Mouse (Mus musculus): ENCODE results near the gene Gm3336. TPM values are rescaled to one million over a fixed set of nuclear protein-coding genes. Genes with fewer than 3 reads are reported as not detected.

Gm3336 gene
- total RNA-seq, 1 experiment from 2014 or later: not detected

DNA sequence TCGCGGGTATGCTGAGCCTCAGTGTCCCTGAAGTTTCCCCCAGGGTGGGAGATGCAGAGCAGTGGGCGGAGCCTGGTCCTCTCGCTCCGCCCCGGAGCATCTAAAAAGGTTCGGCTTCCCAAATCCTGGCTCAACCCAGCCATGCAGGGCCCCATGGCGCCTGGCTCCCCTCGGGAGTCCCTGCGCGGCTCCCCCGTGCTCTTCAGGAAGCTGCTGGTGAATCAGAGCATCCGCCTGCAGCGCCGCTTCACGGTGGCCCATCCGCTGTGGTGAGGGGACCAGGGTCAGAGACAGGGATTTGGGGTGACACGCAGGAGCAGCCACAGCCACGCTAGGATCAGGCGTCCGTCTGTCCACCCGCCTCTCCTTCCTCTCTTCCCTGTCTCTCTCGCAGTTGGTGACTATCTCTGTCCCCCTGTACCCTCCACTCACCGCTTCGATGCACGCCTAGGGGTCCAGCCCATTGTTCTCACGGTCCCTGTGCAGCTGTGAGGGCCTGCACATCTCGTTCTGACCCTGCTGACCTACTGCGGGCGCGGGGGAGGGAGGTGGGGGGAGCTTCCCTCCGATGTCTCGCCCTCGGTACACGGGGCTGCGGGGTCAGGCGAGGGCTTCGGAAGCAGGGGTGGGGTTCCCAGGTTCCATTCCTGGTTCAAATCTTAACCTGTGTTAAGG lies 24.8 kb downstream of the Gm3336 start:
- no peak for ATAC-seq (ENCODE audit: extremely low read depth, insufficient number of reproducible peaks, low FRiP score, poor library complexity, severe bottlenecking)

DNA sequence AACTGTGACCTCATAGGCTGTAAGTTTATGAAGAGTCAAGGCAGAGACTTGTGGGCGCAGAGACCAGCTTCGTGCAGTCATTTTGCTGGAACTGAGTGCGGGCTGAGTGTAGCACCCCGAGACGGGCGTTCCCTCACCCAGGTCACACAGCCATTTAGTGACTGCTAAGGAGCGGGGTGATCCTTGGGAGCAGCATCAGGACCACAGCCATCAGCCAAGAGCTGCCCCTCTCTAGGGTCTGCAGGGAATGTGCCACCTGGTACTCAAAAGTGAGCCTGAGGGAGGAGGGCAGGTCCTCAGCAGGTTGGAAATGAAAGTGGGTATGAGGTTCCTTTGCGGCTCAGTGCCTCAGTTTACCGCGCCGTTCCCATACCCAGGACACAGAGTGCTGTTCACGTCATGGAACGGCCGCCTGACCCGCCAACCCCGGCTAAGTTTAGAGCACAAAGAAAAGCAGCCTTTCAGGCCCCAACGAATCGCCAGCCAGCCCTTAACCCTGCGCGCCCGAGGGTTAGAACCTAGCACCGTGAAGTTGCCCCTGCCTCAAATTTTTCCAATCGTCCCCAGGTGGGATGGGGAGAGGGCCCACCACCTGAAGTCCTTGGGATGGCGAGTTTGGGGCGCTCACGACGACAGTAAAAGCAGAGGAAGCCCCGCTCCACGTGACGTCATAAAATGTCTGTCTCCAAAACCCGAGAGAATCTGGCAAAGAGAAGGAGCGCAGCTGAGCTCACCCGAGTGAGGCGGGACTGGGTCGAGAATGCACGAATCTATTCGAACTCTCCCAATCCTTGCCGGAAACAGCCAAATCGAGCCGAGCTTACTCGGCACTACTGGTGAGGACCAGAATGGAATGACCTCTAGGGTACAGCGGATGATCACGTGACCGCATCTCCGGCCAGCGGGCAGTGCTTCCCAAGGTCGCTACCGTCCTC lies 25.6 kb downstream of the Gm3336 start:
- no peak; the same call in 1 of the 2 replicates for ATAC-seq (ENCODE audit: extremely low read depth, insufficient number of reproducible peaks, low FRiP score, poor library complexity, severe bottlenecking)

DNA sequence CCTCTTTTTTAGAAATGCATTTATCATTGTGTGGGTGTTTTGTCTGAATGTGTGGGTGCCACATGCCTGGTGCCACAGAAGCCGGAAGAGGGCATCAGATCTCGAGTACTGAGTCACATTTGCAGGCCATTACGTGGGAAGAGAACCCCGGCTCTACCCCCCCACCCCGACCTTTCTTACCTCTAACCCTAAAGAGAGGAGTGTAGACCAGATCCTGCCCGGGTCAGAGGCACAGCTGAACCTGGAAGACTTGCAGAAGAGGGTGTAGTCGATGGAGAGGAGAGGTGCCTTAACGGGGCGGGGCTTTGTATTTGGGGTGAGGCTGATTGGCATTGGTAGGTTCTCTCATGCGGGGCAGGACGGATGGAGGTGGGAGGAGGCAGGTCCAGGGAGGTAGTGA lies 26.5 kb downstream of the Gm3336 start:
- peak; percentile 10; the same call in 1 of the 2 replicates for ATAC-seq (ENCODE audit: extremely low read depth, insufficient number of reproducible peaks, low FRiP score, poor library complexity, severe bottlenecking)

DNA sequence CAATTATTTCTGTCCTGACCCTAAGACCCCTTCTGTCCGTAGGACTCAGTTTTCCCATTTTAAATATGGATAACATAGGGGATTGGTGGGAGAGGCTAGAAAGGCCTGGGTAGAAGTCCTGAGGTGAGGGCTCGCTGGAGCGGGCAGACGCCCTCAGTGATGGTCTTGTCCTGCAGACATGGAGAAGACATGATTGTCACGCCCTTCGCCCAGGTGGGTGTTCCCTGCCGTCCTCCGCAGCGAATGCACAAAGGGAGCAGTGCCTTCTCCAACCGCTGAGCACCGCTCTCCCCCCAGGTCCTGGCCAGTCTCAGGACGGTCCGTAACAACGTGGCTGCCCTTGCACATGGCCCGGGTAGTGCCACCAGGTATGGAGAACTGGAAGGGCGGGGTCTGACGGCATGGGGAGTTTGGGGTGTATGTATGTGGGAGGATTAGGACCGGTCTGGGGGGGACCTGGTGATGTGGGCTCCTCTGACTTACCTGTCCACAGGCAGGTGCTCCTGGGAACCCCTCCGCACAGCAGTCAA lies 27.4 kb downstream of the Gm3336 start:
- ATAC-seq (ENCODE audit: extremely low read depth, insufficient number of reproducible peaks, low FRiP score, poor library complexity, severe bottlenecking): no peak

DNA sequence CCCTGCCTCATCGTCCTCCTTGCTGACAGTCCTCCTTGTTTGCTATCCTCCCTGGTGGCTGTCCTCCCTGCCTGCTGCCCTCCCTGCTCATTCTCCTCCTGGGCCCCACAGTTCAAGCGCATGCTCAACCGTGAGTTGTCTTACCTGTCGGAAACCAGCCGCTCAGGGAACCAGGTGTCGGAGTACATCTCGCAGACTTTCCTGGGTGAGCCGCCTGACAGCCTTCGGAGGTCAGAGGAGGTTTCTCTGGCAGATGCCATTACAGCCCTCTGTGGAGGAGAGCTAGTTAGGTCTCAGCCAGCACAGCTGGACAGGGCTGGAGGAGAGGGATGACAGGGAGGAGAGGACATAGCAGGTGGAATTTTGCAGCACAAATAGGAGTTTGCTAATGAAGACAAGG lies 28.3 kb downstream of the Gm3336 start:
- no peak for ATAC-seq (ENCODE audit: extremely low read depth, insufficient number of reproducible peaks, low FRiP score, poor library complexity, severe bottlenecking)

DNA sequence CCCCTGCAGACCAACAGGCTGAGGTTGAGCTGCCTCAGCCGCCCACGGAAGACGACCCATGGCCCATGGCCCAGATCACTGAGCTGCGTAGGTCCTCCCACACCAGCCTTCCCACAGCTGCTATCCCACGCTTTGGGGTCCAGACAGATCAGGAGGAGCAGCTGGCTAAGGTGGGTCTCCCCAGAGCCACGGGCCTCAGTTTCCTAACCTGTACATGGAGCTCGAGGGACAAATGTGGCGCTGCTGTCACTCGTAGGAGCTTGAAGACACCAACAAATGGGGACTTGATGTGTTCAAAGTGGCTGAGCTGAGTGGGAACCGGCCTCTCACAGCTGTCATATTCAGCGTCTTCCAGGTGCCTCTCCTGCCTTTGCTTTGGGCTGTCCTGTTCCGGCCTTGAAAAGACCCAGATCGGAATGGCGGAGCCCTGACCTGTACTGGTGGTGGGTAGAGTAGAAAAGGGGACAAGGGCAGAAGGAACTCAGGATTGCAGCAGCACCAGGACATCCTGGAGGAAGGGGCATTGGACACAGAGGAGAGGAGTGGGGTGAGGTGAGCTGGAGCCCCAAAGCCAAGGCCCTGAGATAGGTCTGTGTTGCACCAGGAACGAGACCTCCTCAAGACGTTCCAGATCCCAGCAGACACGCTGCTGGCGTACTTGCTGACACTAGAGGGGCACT lies 29.0 kb downstream of the Gm3336 start:
- ATAC-seq (ENCODE audit: extremely low read depth, insufficient number of reproducible peaks, low FRiP score, poor library complexity, severe bottlenecking): no peak

DNA sequence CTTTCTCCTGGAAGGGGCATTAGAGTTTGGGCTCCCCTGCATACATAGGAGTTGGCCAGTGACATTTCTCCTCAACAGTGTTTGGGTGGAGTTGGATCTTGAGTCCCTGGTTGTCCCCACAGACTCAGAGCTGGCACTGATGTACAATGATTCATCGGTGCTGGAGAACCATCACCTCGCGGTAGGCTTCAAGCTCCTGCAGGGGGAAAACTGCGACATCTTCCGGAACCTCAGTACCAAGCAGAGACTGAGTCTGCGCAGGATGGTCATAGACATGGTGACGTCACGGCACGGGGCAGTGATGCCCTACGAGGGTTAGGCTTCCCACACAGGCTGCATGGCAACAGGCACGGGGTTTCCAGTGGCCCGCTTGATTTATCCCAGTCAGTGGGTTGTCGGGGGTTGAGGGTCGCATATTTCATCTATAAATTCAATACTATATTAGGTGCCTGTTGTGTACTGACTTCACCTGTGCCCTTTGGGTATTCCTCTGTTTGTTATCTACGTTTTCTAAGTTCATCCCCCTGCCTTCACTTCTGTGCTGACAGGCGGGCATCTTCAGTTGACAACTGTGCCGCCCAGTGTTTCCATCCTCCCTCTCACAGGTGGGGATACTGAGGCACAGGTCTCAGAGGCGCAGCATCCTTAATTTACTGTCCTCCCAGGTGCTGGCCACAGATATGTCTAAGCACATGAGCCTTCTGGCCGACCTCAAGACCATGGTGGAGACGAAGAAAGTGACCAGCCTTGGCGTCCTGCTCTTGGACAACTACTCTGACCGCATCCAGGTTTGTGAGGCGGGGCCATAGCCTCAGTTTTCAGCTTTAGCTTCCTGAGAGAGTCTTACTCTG lies 30.1 kb downstream of the Gm3336 start:
- no peak for ATAC-seq (ENCODE audit: extremely low read depth, insufficient number of reproducible peaks, low FRiP score, poor library complexity, severe bottlenecking)

DNA sequence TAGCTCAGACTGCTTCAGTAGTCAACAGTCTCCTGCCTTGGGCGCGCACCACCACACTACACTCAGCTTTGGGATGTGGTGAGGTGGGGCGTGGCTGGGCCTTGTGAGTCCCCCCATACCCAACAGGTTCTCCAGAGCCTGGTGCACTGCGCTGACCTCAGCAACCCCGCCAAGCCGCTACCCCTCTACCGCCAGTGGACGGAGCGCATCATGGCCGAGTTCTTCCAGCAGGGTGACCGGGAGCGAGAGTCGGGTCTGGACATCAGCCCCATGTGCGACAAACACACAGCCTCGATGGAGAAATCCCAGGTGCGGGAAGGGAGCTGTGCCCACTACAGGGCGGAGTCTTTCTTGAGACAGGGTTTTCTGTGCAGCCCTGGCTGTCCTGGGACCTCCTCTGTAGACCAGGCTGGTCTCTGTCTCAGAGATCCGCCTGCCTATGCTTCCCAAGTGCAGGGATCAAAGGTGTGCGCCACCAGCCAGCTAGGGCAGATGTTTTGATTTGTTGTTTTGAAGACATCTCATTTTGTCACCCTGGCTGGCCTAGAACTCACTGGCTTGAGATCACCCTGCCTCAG lies 30.8 kb downstream of the Gm3336 start:
- ATAC-seq (ENCODE audit: extremely low read depth, insufficient number of reproducible peaks, low FRiP score, poor library complexity, severe bottlenecking): no peak

DNA sequence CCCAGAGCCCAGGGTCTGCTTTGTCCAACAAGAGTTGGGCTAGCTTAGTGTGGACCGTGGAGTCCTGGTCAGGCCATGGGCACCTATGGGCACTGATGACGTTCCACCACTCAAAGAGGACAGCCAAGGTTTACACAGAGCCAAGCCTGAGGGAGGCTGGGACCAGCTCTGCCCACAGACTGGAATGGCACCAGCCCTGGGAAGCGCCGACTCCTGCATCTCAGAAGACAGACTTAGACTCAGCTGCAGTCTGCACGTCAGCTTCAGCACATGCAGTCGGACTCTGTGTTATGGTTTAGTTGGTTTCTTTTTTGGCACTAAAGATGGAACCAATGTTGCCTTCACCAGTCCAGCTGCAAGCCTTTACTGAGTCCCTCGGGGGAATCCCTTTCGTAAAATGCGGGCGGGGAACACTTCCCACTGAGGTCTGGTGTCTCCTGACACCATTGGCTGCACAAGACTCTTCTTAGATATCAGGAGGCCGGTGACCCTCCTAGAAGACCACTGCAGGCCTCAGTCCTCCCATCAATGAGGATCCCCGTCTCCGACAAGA lies 31.9 kb downstream of the Gm3336 start:
- ATAC-seq (ENCODE audit: extremely low read depth, insufficient number of reproducible peaks, low FRiP score, poor library complexity, severe bottlenecking): no peak

DNA sequence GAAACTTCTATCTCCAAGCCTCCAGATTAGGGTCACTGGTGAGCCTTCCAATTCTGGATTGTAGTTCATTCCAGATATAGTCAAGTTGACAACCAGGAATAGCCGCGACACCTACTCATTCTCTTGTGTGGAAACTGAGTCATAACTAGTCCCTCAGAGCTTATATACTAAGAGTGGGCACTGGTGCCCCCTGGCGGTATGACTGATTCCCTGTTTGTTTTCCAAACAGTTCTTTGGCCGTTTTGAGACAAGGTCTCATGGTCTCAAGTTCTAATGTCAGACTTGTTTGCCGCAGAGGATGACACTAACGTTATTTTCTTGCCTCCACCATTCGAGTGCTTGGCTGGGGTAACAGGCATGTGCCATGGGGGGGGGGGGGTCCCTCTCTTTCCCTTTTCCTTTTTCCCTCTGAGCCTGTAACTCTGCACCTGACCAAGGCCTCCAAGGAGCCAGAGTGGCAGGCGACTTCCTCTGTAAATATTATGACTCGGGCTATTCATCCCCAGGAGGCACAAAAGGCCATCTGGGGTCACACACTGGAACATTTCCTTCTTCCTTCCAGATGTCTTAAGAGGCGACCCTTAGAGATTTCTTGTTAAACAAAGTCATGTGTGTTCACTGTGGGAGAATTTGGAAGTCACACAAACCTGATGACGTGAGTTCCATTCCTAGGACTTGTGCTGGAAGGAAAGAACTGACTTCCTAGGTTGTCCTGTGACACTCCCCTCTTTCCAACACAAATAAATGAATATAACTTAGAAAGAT lies 33.8 kb downstream of the Gm3336 start:
- ATAC-seq (ENCODE audit: extremely low read depth, insufficient number of reproducible peaks, low FRiP score, poor library complexity, severe bottlenecking): no peak

DNA sequence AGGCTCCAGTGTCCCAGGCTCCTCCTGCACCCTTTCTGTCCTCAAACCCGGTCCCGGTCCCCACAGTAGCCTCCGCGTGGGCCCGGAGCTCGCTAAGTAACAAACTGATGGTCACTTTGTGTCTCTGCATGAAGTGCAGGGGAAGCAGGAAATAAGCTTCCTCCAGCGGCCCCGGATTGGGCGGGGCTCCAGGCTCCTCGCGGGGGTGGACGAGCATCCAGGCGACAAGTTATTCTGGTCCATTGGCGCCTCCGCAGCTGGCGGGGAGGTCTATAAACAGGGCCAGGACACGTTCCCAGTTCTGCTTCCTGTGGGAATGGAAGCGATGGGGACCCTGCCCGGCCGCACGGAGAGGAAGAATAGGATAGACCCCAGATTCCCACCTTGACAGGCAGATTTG lies 34.8 kb downstream of the Gm3336 start:
- no peak for ATAC-seq (ENCODE audit: extremely low read depth, insufficient number of reproducible peaks, low FRiP score, poor library complexity, severe bottlenecking)

DNA sequence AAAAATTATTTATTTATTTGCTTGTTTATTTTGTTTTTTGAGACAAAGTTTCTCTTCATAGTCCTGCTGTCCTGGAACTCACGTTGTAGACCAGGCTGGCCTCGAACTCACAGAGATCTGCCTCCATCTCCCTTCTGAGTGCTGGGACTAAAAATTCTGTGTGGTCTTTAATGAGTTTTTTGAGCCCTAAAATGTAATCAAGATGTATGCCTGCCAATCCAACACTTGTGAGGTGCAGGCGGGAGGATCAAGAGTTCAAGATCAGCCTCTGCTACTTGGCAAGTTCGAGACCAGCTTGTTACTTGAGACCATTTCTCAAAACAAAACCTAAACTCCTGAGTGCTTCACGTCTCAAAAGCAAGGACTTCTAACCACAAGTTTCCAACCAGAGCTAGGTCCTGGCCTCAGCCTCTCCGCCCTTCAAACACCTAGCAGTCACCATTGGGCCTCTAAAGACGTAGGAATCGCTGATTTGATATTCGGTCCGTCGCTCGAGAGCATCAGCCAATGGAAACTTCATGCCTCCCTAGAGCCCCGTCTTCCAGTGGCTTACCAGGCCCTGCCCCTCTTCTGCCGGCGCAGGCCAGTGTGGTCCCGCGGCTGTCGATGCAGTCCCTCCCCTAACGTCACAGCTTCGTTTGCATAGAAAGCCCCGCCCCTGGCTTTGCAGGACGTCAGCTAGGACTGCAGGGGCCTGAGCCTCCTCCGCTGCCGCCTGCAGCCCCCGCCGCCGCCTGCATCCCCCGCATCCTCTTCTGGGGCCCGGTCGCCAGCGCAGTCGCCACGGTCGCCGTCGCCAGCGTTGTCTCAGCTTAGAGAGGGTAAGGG lies 35.9 kb downstream of the Gm3336 start, which contains the start of gene Rab3a:
TSS of gene Rab3a (plus strand) at position 637 of the 828 bp plus-strand sequence.
- peak; percentile 92 for ATAC-seq (ENCODE audit: extremely low read depth, insufficient number of reproducible peaks, low FRiP score, poor library complexity, severe bottlenecking)

DNA sequence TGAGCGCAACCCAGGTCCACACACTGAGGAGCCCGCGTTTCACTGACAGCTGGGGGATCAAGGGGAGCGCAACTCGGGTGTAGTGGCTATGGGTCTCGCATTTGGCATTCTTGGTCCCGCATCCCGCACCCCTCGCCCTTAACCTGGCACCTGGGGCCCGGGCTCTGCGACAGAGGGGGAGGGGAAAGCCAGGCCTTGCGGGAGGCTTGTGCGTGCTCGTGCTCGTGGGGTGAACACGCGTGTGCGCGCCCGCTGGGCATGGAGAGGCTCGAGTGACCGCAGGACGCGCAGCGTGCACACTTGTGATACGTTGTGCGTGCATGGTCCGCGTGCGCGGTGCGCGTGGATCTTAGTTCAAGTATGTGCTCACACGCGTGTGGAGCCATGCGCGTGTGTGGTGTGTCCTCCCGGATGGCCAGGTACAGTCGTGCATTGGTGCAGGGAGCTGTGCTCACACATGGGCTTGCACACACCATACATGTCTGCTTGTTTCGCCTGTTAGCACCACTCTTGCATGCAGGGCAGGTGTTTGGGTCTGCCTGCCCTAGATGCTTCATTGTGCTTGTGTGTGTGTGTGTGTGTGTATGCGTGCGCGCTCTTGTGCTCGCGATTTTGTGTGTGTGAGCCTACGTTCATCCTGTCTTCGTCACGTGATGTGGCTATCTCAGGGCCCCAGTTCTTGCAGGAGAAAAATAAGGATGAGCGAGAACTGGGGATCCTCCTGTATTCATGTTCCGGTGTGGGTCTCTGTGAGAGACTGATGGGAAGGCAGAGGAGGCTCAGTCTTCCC lies 36.7 kb downstream of the Gm3336 start:
- ATAC-seq (ENCODE audit: extremely low read depth, insufficient number of reproducible peaks, low FRiP score, poor library complexity, severe bottlenecking): no peak

DNA sequence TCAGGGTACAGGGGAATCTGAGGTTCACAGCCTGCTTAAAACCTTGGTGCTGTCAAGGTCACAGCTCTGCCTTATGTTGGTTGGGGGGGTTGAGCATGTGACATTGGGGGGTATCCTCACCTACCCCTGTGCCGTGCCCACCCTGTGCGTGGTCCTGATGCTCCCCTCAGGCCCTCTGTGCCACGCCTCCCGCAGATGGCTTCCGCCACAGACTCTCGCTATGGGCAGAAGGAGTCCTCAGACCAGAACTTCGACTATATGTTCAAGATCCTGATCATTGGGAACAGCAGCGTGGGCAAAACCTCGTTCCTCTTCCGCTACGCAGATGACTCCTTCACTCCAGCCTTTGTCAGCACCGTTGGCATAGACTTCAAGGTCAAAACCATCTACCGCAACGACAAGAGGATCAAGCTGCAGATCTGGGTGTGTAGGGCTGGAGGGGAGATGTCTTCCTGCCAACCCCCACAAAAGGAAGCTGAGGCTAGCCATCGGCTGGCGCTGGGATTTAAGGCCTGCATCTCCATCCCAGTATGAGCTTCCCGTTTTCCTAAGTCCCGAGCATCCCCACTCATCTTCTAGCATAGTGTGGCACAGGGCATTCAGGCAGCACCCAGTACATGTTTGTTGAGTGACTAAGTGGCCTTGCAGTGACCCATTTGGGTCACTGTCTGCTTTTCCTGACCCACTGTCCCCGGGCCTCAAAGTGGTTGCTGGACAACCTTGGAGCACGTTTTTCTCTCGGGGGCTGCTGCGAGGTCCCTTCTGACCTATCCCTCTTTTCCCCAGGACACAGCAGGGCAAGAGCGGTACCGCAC lies 37.5 kb downstream of the Gm3336 start:
- ATAC-seq (ENCODE audit: extremely low read depth, insufficient number of reproducible peaks, low FRiP score, poor library complexity, severe bottlenecking): no peak

DNA sequence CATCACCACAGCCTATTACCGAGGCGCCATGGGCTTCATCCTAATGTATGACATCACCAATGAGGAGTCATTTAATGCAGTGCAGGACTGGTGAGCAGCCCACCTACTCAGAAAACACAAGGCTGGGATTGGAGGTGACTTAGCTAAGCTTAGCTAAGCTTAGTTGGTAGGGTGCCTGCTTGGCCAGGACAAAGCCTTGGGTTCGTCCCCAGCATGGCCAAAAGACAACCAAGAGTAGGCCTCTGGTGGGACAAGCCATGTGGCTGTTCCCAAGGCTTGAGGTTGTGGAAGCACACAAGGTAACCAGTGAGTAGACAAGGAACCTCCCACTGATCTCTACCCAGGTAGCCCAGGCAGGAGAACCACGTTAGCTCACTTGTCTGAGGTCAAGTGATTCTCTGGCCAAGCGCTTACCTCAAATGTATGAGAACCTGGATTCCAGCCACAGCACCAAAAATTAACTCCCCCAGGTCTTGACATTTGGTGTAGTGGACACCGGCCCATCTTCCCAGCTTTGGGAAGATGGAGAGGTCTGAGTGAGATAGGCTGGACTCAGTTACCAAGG lies 38.2 kb downstream of the Gm3336 start:
- ATAC-seq (ENCODE audit: extremely low read depth, insufficient number of reproducible peaks, low FRiP score, poor library complexity, severe bottlenecking): no peak
